In the genomic region with DNA sequence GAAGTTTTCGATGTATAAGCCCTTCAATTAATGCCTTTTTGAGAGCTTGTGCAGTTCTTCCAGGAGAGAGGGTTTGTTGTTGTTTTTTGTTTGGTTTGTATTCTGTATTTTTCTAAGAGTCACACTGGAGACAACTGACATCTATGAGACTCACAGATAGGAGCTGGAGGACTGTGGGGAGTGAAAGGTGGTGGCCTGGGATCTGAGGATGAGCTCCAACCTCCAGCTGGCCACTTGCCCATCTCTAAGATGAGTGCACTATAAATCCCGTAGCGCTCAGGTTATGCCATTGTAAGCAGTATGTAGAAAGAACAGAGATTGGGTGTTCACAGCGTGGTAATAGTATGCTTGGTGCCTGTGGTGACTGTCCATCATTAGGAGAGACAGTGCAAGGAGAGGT, we compare ENCODE assay signal across 22 mouse cellular contexts. TPM values are rescaled to one million over a fixed set of nuclear protein-coding genes. Genes with fewer than 3 reads are reported as not detected.
"Had no signal": no experiment of that assay in that cellular context is flagged by ENCODE, and none has a peak within 500 bp of the region (broad histone marks: within the 10 kb centered on the region; RNA-seq: fewer than 3 reads in every experiment).

No protein-coding gene starts in this region.

- H3K9ac ChIP-seq: neural tube, embryonic 13.5 days; neural tube, embryonic 15.5 days; stomach, embryonic 15.5 days had no signal

- DNase-seq: retina, postnatal 1 day; right cerebral cortex, adult 18-20 months; right cerebral cortex, postnatal 14 days; right cerebral cortex, postnatal 25 days; right cerebral cortex, postnatal 4 days; spleen, adult 18-20 months; thymus, adult 18-20 months; thymus, adult 2 months; thymus, postnatal 14 days; thymus, postnatal 25 days; thymus, postnatal 36 days; thymus, postnatal 4 days had no signal

- H3K27me3 ChIP-seq: neural tube, embryonic 13.5 days; stomach, embryonic 15.5 days had no signal

- H3K36me3 ChIP-seq: neural tube, embryonic 13.5 days; neural tube, embryonic 15.5 days; stomach, embryonic 15.5 days had no signal

- H3K4me2 ChIP-seq: neural tube, embryonic 13.5 days; neural tube, embryonic 15.5 days; stomach, embryonic 15.5 days had no signal

- H3K27ac ChIP-seq: neural tube, embryonic 13.5 days; neural tube, embryonic 15.5 days; stomach, embryonic 15.5 days; stomach, postnatal 0 days had no signal

- H3K9me3 ChIP-seq: neural tube, embryonic 13.5 days; neural tube, embryonic 15.5 days; stomach, embryonic 15.5 days had no signal

- H3K4me3 ChIP-seq: neural tube, embryonic 13.5 days; neural tube, embryonic 15.5 days; stomach, embryonic 15.5 days had no signal

- H3K4me1 ChIP-seq: neural tube, embryonic 13.5 days; neural tube, embryonic 15.5 days; stomach, embryonic 15.5 days had no signal

RNA-seq across cellular contexts. Expression of gene Lrrc52, which starts 31.6 kb away (rescaled TPM):
- total RNA-seq: neutrophil, adult 5-6 weeks had no signal
- polyA plus RNA-seq: neural tube, embryonic 13.5 days; neural tube, embryonic 14.5 days; small intestine, adult 2 months; spleen, adult 2 months; stomach, embryonic 14.5 days; stomach, embryonic 16.5 days; stomach, postnatal 0 days; thymus, adult 2 months had no signal
